Mouse (Mus musculus) kidney, embryonic 14.5 days (tissue): ENCODE measurements around the gene Jagn1. TPM values are rescaled to one million over a fixed set of nuclear protein-coding genes. Genes with fewer than 3 reads are reported as not detected.

Source experiments
- ATAC-seq: fragments of 200-750 bp; cut with Nextera tagmentation; 2 replicates; pipeline ENCODE4 v1.8.0; 2017; ENCODE audit warnings: moderate number of reproducible peaks, mild to moderate bottlenecking, moderate TSS enrichment, moderate library complexity; ENCODE audit not compliant: low FRiP score, low TSS enrichment
- H3K27ac ChIP-seq: fragments of 300-500 bp; sonication (generic); 2 replicates; pipeline ENCODE4 v1.5.1; 2014; ENCODE audit warnings: low read depth, mild to moderate bottlenecking, low read length, moderate library complexity, mixed read lengths
- H3K27me3 ChIP-seq: fragments of 300-500 bp; sonication (generic); 2 replicates; pipeline ENCODE4 v1.6.1; 2014; ENCODE audit warnings: mild to moderate bottlenecking, low read length; ENCODE audit not compliant: control insufficient read depth, insufficient read depth
- H3K36me3 ChIP-seq: fragments of 300-500 bp; sonication (generic); 2 replicates; pipeline ENCODE4 v1.6.1; 2014; ENCODE audit warnings: low read length, mixed read lengths; ENCODE audit not compliant: control insufficient read depth, insufficient read depth
- H3K4me1 ChIP-seq: fragments of 300-500 bp; sonication (generic); 2 replicates; pipeline ENCODE4 v1.6.1; 2014; ENCODE audit warnings: low read length, mixed read lengths; ENCODE audit not compliant: control insufficient read depth, insufficient read depth
- H3K4me2 ChIP-seq: fragments of 300-500 bp; sonication (generic); replicated peaks from 2 replicates; pipeline ENCODE4 v1.6.1; 2014; ENCODE audit warnings: low read depth, mild to moderate bottlenecking, low read length
- H3K4me3 ChIP-seq: fragments of 300-500 bp; sonication (generic); 2 replicates; pipeline ENCODE4 v1.5.1; 2014; ENCODE audit warnings: mild to moderate bottlenecking, low read length
- H3K9ac ChIP-seq: fragments of 300-500 bp; sonication (generic); 2 replicates; pipeline ENCODE4 v1.6.1; 2014; ENCODE audit warnings: low read depth, mild to moderate bottlenecking, low read length, moderate library complexity
- H3K9me3 ChIP-seq: fragments of 300-500 bp; sonication (generic); 2 replicates; pipeline ENCODE4 v1.6.1; 2016; ENCODE audit warnings: low read length; ENCODE audit not compliant: control insufficient read depth
- WGBS: fragments of 180-500 bp; shearing (Covaris S2); extraction: QIAGEN DNeasy Blood & Tissue Kit; methylation state at CpG from one replicate; pipeline ENCODE4 v1.1.7; 2014; 5-methylcytosine and 5-hydroxymethylcytosine counted together
- polyA plus RNA-seq: library from polyadenylated mRNA; unstranded; fragments of >200 nt; fragmentation: Nextera tagmentation; extraction: Ambion mirVana; gene quantifications from 2 replicates; pipeline ENCODE4 v1.2.1, GENCODE M21; 2014

The Jagn1 gene
- polyA plus RNA-seq, 1 experiment from 2014 or later: 95.9 TPM

GRCm38 (mm10) chr6:113458635-113459034, 16.3 kb downstream of the Jagn1 start:
- Histone ChIP-seq H3K27ac (no peak overlapping the region), H3K9me3 (no peaks in the 10 kb centered on the region), H3K36me3 (no peaks in the 10 kb centered on the region), H3K9ac (no peak overlapping the region), H3K4me3 (no peak overlapping the region), H3K27me3 (no peaks in the 10 kb centered on the region), H3K4me1 (no peaks in the 10 kb centered on the region), H3K4me2 (peak overlapping the region; percentile 0; the same call in 1 of the 2 replicates)
- 54% methylated on average over 10 of the region's 10 CpGs for WGBS
- ATAC-seq: peak; percentile 77

DNA sequence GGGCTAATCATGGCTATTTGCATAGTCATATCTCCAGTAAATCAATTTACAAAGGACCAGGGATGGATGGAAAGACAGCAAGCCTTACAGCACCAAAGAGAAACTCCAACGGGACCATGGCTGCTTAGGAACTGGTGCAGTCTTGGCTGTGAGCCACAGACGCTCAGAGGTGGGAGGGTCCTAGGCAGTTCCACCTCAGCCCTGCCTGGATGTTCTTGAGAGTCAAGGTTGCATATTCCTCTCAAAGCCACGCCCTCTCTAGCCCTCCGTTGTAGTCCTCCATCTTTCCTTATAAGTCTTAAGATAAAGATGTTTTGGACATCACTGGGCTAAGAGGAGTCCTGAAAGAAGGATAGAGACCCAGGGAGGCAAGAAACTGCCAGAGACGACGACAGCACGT, 21.7 kb downstream of the Jagn1 start:
- no peak for ATAC-seq
- Histone ChIP-seq H3K27ac (no peak overlapping the region), H3K4me2 (no peak overlapping the region), H3K9me3 (no peaks in the 10 kb centered on the region), H3K4me3 (no peak overlapping the region), H3K4me1 (0 out of 2 replicates have a peak, but pooled peaks cover 3% of the 10 kb centered on the region), H3K9ac (no peak overlapping the region), H3K36me3 (no peaks in the 10 kb centered on the region), H3K27me3 (no peaks in the 10 kb centered on the region)
- WGBS: 77% methylated on average over 7 of the region's 7 CpGs

DNA sequence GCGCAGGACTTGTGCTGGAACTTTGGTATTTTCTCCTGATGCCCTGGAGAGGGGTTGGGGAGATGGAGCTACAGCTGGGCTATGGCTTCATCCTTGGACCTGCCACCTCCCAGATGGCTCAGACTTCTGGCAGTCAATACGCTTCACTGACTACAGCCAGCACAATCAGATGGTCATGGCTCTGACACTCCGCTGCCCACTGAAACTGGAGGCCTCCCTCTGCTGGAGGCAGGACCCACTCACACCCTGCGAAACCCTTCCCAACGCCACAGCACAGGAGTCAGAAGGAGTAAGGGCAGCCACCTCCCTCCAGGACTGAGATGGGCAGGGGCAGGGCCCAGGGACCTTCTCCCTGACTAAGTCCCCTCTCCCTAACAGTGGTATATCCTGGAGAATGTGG, 23.2 kb downstream of the Jagn1 start:
- peaks cover 9% of the 10 kb centered on the region; the same call in 1 of the 2 replicates for H3K4me1 ChIP-seq
- no peaks in the 10 kb centered on the region for H3K36me3 ChIP-seq
- H3K9ac ChIP-seq: no peak overlapping the region
- no peak overlapping the region for H3K4me2 ChIP-seq
- peak; percentile 55 for ATAC-seq
- H3K27ac ChIP-seq: no peak overlapping the region
- no peak overlapping the region for H3K4me3 ChIP-seq
- H3K9me3 ChIP-seq: no peaks in the 10 kb centered on the region
- H3K27me3 ChIP-seq: peaks cover 8% of the 10 kb centered on the region; the same call in 1 of the 2 replicates
- WGBS: 31% methylated on average over 5 of the region's 5 CpGs

- WGBS: 75% methylated on average over 3 of the region's 3 CpGs
- no peaks in the 10 kb centered on the region for H3K9me3 ChIP-seq
- peaks cover 20% of the 10 kb centered on the region; the same call in 1 of the 2 replicates for H3K4me1 ChIP-seq
- H3K9ac ChIP-seq: no peak overlapping the region
- H3K27me3 ChIP-seq: peaks cover 8% of the 10 kb centered on the region; the same call in 1 of the 2 replicates
- no peak overlapping the region for H3K4me2 ChIP-seq
- no peak for ATAC-seq
- H3K4me3 ChIP-seq: no peak overlapping the region
- H3K36me3 ChIP-seq: no peaks in the 10 kb centered on the region
- no peak overlapping the region for H3K27ac ChIP-seq
Observed at GRCm38 (mm10) chr6:113468512-113468911, 26.1 kb downstream of the Jagn1 start.

DNA sequence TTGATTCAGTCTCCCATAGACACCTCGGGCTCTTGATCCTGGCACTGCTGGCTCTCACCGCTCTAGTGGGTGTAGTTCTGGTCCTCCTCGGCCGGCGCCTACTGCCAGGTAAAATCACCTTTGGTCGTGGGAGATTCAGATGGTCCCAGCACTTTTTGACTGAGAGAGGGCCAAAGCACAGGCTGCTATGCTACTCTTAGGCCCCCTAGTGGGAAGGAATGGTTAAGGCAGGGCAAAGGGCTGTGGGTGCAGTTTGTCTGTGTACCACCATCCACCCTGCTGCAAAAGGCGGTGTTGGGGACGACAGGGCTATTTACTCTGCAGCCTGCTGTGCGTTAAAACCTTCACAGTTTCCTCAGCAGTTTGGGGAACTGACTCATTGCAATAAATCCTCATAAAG, 26.7 kb downstream of the Jagn1 start:
- Histone ChIP-seq H3K4me2 (peak overlapping the region; percentile 67), H3K27me3 (peaks cover 8% of the 10 kb centered on the region; the same call in 1 of the 2 replicates), H3K4me3 (peak overlapping the region; percentile 36), H3K9me3 (no peaks in the 10 kb centered on the region), H3K36me3 (no peaks in the 10 kb centered on the region), H3K9ac (peak overlapping the region; percentile 28; the same call in 1 of the 2 replicates), H3K4me1 (peaks cover 20% of the 10 kb centered on the region; the same call in 1 of the 2 replicates), H3K27ac (no peak overlapping the region)
- ATAC-seq: peak; percentile 68
- WGBS: 7% methylated on average over 9 of the region's 9 CpGs

- Histone ChIP-seq H3K4me1 (peaks cover 20% of the 10 kb centered on the region; the same call in 1 of the 2 replicates), H3K9ac (peak overlapping the region; percentile 36; the same call in 1 of the 2 replicates), H3K9me3 (no peaks in the 10 kb centered on the region), H3K4me3 (peak overlapping the region; percentile 36), H3K36me3 (no peaks in the 10 kb centered on the region), H3K27me3 (peaks cover 8% of the 10 kb centered on the region; the same call in 1 of the 2 replicates), H3K4me2 (peak overlapping the region; percentile 67), H3K27ac (no peak overlapping the region)
- WGBS: 1% methylated on average over 31 of the region's 31 CpGs
- peak; percentile 63 for ATAC-seq
Observed at GRCm38 (mm10) chr6:113469432-113469831, 27.1 kb downstream of the Jagn1 start.

GRCm38 (mm10) chr6:113471297-113471936, 29.0 kb downstream of the Jagn1 start, which contains the start of gene Il17rc:
Gene Il17rc (plus strand): TSS chr6:113471427.
- peak; percentile 48; the same call in 1 of the 2 replicates for ATAC-seq
- H3K4me2 ChIP-seq: peak within 1 kb of the TSS; percentile 42
- H3K9ac ChIP-seq: peak within 1 kb of the TSS; percentile 47
- H3K4me1 ChIP-seq: peaks cover 20% of the 10 kb centered on the region; the same call in 1 of the 2 replicates
- H3K27ac ChIP-seq: no peak within 1 kb of the TSS
- H3K4me3 ChIP-seq: peak within 1 kb of the TSS; percentile 21; the same call in 1 of the 2 replicates
- H3K27me3 ChIP-seq: peaks cover 8% of the 10 kb centered on the region; the same call in 1 of the 2 replicates
- WGBS: 14% methylated on average over 12 of the region's 12 CpGs
- H3K36me3 ChIP-seq: no peaks in the 10 kb centered on the region
- no peaks in the 10 kb centered on the region for H3K9me3 ChIP-seq

DNA sequence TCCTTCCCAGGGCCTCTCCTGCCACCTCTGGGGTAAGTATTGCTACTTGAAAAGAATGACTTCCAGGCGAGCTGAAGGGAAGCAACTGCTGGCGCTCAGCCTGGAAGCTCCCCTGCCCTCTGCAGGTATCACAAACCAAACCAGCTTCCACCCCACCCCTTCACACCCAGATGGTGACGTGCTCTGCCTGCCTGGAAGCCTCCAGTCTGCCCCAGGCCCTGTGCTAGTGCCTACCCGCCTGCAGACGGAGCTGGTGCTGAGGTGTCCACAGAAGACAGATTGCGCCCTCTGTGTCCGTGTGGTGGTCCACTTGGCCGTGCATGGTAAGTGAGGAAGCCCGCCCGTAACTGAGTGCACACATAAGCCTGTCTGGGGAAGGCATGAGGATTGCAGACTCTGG, 29.7 kb downstream of the Jagn1 start:
- peaks cover 20% of the 10 kb centered on the region; the same call in 1 of the 2 replicates for H3K4me1 ChIP-seq
- no peak overlapping the region for H3K9ac ChIP-seq
- H3K9me3 ChIP-seq: no peaks in the 10 kb centered on the region
- no peak overlapping the region for H3K27ac ChIP-seq
- peaks cover 8% of the 10 kb centered on the region; the same call in 1 of the 2 replicates for H3K27me3 ChIP-seq
- no peak overlapping the region for H3K4me3 ChIP-seq
- no peak for ATAC-seq
- no peaks in the 10 kb centered on the region for H3K36me3 ChIP-seq
- WGBS: 63% methylated on average over 10 of the region's 10 CpGs
- H3K4me2 ChIP-seq: no peak overlapping the region

GRCm38 (mm10) chr6:113473246-113473645, 30.9 kb downstream of the Jagn1 start:
- H3K27ac ChIP-seq: no peak overlapping the region
- no peak overlapping the region for H3K9ac ChIP-seq
- no peaks in the 10 kb centered on the region for H3K36me3 ChIP-seq
- H3K27me3 ChIP-seq: peaks cover 8% of the 10 kb centered on the region; the same call in 1 of the 2 replicates
- no peak for ATAC-seq
- no peaks in the 10 kb centered on the region for H3K9me3 ChIP-seq
- no peak overlapping the region for H3K4me2 ChIP-seq
- peaks cover 20% of the 10 kb centered on the region; the same call in 1 of the 2 replicates for H3K4me1 ChIP-seq
- H3K4me3 ChIP-seq: no peak overlapping the region
- WGBS: 75% methylated on average over 2 of the region's 2 CpGs
